Mouse (Mus musculus): ENCODE measurements around the gene Dach1.

Dach1 gene

GRCm38 (mm10) chr14:98109929-98110328 lies 59.6 kb downstream of the Dach1 start:
- DNase-seq (ENCODE audit: low spot score in 2 of 2), result no peak

DNA sequence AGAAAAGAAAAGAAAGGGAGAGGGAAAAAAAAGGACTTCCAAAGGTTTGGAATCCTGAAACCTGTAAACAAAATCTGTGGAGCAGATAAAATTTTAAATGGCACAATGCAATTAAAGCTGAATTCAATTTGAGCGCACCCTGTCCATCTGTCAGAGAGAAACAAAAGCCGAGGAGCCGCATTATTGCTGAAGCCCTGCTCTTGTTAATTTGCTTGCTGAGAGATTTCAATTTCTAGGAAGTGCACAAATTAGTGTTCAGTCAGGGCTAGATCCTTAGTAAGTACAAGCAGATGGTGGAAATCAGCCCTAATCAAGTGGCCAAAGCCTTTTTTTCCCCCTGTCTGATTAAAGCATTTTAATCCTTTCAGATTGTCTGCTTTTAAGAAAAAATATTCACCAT lies 60.8 kb downstream of the Dach1 start:
- no peak for DNase-seq (ENCODE audit: low spot score in 2 of 2)

DNA sequence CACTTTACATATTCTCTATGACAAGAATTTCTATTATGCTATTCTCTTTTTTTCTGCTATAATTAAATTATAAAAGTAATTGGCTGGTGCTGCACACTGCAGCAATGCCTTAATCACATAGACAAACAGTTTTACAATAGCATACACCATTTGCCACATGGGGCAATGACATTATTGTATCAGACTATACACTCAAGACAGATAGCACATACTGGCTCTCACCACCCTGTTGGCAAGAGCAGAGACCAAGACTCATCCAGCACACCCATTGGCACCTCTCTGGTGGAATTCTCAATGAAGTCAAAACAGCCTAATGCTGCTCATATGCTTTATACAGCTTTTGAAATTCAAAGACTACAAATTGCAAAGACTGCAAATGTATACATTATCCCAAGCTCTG lies 63.4 kb downstream of the Dach1 start:
- DNase-seq (ENCODE audit: low spot score in 2 of 2), result no peak

DNA sequence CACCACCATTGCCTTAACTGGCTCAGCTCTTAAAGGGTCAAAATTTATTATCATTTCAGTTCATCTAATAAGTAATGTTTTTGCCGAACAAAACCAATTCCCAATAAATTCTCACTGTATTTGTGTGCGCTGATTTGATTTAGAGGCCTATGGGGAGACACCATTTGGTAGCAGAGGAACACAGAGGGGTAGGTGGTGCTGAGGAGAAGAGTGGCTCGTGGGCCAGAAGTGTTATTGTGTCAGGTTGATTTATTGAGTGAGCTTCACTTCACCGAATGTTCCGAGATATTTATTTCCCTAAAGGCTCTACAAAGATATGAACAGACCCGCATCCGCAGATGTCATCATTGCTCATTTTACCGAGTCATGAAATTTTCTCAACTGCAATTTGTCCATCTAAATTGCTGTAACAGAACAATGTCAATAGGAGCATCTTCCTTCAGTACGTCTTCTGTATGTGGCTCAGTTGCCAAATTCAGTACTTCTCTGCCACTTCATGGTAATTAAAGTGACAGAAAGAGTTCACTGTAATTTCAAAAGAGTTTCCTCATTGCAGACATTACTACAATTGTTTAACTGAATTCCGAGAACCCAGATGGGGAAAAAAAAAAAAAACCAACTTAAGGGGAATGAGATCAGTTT lies 65.1 kb downstream of the Dach1 start:
- DNase-seq (ENCODE audit: low spot score in 2 of 2), result no peak

GRCm38 (mm10) chr14:98095229-98095628 lies 74.3 kb downstream of the Dach1 start:
- no peak for DNase-seq (ENCODE audit: low spot score in 2 of 2)

- DNase-seq (ENCODE audit: low spot score in 2 of 2), result no peak
These were observed 80.3 kb downstream of the Dach1 start for GRCm38 (mm10) chr14:98089246-98089645.

DNA sequence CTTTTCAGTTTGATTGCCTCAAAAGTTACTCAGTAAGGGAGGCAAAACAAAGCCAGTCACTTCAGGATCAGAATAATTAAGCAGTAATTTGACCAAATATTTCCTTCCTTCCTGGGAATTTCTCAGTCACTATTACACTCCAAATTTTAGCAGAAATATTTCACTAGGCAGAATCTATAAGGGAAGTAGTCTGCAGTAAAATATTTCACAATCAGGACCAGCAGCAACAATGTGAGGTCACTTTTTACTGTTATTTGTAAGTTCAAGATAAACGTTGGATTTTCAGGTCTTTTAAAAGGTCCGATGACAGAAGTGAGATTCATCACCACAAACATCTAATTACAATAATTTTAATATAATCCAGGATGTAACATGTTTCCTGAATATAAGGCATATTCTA lies 82.2 kb downstream of the Dach1 start:
- DNase-seq (ENCODE audit: low spot score in 2 of 2), result no peak

GRCm38 (mm10) chr14:98086794-98087193 lies 82.8 kb downstream of the Dach1 start:
- DNase-seq (ENCODE audit: low spot score in 2 of 2), result no peak

DNA sequence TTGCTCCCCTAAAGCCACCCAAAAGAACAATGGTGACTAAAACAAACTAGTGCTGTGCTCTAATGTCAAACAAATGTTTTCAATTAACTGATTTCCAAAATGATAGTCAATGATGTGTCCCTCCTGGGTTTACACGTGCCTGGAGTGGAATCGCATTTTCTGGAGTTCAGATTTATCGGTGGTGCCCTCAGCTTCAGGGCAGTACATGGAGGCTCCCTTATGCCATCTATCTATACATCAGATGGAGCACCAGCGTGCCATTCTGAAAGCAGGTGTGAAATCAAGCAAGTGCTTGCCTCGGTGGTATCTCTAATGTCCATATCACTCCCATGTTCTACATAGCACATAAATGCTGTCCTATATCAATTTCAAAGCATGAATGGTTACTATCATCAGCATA lies 84.4 kb downstream of the Dach1 start:
- DNase-seq (ENCODE audit: low spot score in 2 of 2), result no peak

- DNase-seq (ENCODE audit: low spot score in 2 of 2), result no peak
These were observed 84.8 kb downstream of the Dach1 start for GRCm38 (mm10) chr14:98084720-98085119.

GRCm38 (mm10) chr14:98083419-98083818 lies 86.1 kb downstream of the Dach1 start:
- no peak for DNase-seq (ENCODE audit: low spot score in 2 of 2)

DNA sequence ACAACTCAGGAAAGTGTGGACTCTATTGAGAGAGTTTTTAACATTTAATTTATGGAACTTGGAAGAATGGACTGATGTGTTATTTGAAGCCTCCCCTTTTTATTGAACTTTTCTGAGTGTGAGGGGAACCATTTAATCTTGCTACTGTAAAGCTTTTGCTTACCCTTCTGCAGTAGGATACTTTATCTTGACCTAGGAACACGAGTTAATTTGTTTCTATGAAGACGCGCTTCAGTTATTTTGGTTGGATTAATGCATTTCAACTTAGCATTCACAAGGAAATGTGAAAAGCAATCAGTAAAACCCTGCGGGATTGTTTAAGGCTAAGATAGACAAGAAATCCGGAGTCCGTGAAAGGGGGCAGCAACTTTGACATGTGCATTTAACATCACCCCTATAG lies 89.6 kb downstream of the Dach1 start:
- DNase-seq (ENCODE audit: low spot score in 2 of 2), result no peak

DNA sequence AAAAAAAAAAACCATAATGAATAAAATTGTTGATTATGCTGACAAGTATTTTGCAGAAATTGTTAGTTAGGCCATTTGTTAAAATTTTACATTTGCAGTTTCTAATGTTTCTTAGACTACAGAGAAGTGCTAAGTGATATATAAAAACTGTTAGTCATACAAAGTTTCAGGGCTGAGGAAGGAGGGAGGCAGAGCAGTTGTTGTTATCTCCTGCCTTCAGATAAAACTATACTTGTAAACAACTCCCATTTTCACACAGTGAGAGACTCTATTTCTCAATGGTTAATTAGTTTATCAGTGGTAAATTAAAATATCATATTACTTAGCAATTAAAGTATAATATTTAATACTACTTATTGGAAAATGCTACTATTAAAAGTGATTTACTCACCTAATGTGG lies 91.6 kb downstream of the Dach1 start:
- DNase-seq (ENCODE audit: low spot score in 2 of 2), result no peak

- no peak for DNase-seq (ENCODE audit: low spot score in 2 of 2)
These were observed 96.0 kb downstream of the Dach1 start for GRCm38 (mm10) chr14:98073421-98074080.

DNA sequence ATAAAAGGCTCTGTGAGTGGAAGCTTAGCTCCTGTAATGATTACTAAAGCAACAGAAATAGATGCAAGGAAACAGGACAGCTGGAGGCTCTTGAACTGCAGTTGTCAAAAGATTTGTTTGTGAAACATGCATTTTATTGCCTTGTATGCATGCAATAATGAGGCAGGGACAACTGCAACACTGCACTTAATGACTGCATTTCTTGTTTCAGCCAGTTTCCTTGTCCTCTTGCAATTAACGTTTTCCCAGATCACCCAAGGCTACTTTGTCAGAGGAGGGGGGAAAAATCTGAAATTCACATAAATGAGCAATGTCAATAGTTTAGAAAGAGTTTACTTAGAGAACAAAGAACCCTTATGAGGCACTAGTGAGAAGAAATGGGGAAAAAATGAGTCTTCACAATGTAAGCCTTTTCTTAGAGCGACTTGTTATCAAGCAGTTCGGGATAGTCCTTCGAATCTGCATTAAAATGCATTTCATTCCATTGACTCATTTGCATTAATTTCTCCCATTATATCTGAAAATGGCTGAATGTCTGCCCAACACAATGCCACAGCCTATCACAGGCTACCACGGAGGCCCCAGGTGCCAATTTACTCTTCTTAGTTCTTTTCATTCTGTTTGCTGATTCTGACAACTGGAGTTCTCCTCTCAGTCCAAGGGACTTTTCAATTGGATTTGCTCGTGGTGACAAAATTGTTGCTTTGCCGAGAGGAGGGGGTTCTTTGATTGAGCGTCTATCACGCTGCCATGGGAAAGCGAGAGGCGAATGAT lies 96.7 kb downstream of the Dach1 start:
- no peak for DNase-seq (ENCODE audit: low spot score in 2 of 2)

GRCm38 (mm10) chr14:98071877-98072276 lies 97.7 kb downstream of the Dach1 start:
- no peak for DNase-seq (ENCODE audit: low spot score in 2 of 2)

DNA sequence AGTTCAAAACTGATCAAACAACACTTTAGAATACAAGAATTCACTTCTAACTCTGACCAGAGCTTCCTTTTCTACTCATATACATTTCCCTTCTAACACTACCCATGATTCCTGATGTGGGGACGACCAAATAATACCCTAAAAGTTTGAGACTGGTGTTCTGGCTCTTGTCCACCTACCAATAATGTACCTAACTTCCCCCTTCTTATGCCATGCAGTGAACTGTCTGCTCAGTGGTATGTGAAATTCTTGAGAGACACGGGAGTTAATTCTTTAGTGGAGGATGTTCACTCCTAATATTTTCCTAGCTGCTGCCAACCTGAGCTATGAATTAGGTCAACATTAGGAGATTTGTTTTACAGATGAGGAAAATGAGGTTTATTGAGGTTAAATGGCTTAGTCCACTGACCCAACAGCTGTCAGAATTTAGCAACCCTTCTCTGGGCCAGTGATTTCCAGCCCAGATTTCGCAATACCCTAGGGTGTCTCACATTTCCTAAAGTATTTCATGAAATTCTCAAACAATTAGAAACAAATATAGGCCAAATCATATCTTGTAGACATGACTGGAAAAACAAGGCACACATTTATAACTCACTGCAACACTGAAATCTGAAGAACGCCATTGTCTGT lies 102.2 kb downstream of the Dach1 start:
- no peak for DNase-seq (ENCODE audit: low spot score in 2 of 2)

- DNase-seq (ENCODE audit: low spot score in 2 of 2), result no peak
These were observed 105.4 kb downstream of the Dach1 start for GRCm38 (mm10) chr14:98064190-98064589.

DNA sequence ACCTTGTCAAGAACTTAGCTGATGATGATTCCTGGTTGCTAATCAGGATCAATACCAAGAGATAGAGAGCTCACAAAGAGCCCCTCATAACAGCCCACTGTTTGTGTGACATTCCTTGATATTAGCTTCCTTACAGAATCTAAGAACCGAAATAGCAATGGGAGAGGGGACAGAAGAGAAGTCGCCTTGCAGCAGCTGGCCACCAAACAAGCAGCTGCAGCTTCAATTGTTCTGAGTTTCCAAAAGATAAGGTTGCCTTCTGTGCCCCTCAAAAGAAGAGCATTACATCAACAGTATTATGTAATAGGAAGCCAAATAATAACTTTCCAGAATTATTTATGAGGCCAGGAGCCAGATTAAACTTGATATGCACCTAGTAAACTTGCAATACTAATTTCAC lies 120.2 kb downstream of the Dach1 start:
- no peak for DNase-seq (ENCODE audit: low spot score in 2 of 2)

DNA sequence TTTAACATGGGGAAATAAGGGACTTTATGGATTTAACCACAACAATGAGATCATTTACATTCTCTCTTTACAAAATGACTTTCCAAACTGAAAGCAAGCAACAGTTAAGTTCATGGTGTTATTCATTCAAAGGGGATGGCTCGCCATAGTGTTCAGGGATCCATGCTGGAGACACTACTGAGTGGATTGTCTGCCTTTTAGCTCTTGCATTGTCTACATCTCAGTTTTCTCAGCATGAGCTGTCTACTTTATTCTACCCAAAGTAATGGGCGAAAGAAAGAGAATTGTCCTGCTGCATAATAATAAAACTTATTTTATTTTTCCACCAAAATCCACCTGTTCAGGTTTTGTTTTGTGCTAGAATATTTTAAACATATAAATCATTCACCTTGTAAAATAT lies 121.2 kb downstream of the Dach1 start:
- no peak for DNase-seq (ENCODE audit: low spot score in 2 of 2)

DNA sequence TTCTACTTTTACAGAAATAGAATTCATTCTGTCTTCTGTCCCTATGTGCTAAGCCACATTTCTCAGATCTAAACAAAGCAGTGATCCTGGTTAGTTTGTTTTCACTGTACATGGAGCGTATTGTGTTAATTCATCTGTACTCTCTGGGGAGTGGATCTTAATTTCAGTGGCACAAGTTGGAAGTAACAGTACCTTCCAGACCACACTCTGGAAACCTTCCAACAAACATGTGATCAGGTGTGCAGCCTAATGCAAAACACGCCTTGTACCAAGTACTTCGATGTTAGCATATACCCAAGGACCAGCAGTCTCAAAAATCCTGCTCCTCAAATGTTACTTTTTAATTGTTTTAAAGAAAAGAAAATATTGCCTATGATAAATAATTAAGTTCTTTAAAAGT lies 121.9 kb downstream of the Dach1 start:
- DNase-seq (ENCODE audit: low spot score in 2 of 2), result no peak

DNA sequence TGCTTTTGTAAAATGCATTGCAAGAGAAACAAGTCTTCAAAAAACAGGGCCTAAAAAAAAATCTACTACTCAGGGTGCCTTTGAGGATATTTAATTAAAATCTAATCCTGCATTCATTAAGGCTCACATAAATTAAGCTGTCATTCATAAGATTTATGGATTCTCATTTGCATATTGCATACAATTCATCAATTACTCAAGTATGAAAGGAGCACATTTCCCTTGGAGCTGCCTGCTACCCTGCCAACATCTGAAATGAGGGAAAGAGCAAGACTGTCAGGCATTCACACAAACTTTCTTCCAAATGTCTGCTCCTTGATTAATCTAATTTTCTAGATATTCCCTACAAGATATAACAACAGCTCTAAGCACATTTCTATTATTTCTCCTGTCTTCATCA lies 122.6 kb downstream of the Dach1 start:
- DNase-seq (ENCODE audit: low spot score in 2 of 2), result no peak

DNA sequence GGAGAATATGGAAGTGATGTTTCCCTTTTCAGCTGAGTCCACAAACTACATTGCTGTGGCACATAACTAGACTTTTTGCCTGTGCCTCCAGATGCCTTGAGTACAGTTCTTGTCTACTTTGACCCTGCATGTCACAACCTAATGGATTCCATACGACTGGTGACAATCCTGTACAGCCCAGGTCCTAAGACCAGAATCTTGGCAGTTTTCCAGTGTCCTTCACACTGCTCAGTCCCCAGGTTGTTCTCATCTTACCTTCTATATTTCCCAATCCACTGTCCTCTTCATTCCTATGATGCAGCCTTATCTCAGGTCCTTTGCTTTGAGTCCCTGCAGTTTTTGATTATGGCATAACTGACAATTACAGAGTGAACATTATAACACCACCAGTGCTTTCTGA lies 131.0 kb downstream of the Dach1 start:
- no peak for DNase-seq (ENCODE audit: low spot score in 2 of 2)

Measured in frontal cortex, postnatal 25 days (tissue).